Mouse (Mus musculus): ENCODE results near the gene Kyat1.

- no peak for TF ChIP-seq CTCF (IDR thresholded peaks at IDR 0.05; ENCODE audit: borderline replicate concordance, extremely low read depth, insufficient read depth, insufficient read length)
- TF ChIP-seq POLR2A (IDR thresholded peaks at IDR 0.05; ENCODE audit: borderline replicate concordance, extremely low read depth, insufficient read depth, insufficient read length, poor library complexity, severe bottlenecking), result no peak
Observed at GRCm38 (mm10) chr2:30207886-30208285, 2.2 kb upstream of the Kyat1 start.

Data from brain, embryonic 14.5 days (tissue).